Mouse (Mus musculus) stomach, embryonic 15.5 days (tissue): ENCODE results near the gene Bhlhe41. TPM values are rescaled to one million over a fixed set of nuclear protein-coding genes. Genes with fewer than 3 reads are reported as not detected.

Source experiments
- ATAC-seq: fragments of 200-750 bp; cut with Nextera tagmentation; 2 replicates; pipeline ENCODE4 v1.8.0; 2017; ENCODE audit warnings: low read depth, moderate number of reproducible peaks, moderate TSS enrichment; ENCODE audit not compliant: insufficient read depth, low FRiP score
- H3K27ac ChIP-seq: fragments of 300-500 bp; sonication (generic); 2 replicates; pipeline ENCODE4 v1.5.1; 2015; ENCODE audit warnings: mild to moderate bottlenecking, inconsistent platforms
- H3K27me3 ChIP-seq: fragments of 300-500 bp; sonication (generic); replicated peaks from 2 replicates; pipeline ENCODE4 v1.6.1; 2015; ENCODE audit warnings: inconsistent platforms
- H3K36me3 ChIP-seq: fragments of 300-500 bp; sonication (generic); 2 replicates; pipeline ENCODE4 v1.6.1; 2015; ENCODE audit warnings: inconsistent platforms
- H3K4me1 ChIP-seq: fragments of 300-500 bp; sonication (generic); 2 replicates; pipeline ENCODE4 v1.6.1; 2015; ENCODE audit warnings: inconsistent platforms
- H3K4me2 ChIP-seq: fragments of 300-500 bp; sonication (generic); 2 replicates; pipeline ENCODE4 v1.6.1; 2015; ENCODE audit warnings: mild to moderate bottlenecking, inconsistent platforms
- H3K4me3 ChIP-seq: fragments of 300-500 bp; sonication (generic); replicated peaks from 2 replicates; pipeline ENCODE4 v1.5.1; 2015; ENCODE audit warnings: inconsistent platforms
- H3K9ac ChIP-seq: fragments of 300-500 bp; sonication (generic); 2 replicates; pipeline ENCODE4 v1.6.1; 2015; ENCODE audit warnings: inconsistent platforms
- H3K9me3 ChIP-seq: fragments of 300-500 bp; sonication (generic); 2 replicates; pipeline ENCODE4 v1.6.1; 2016; ENCODE audit warnings: inconsistent platforms
- WGBS: fragments of 180-500 bp; shearing (Covaris S2); methylation state at CpG from one replicate; pipeline ENCODE4 v1.1.7; 2015; 5-methylcytosine and 5-hydroxymethylcytosine counted together
- polyA plus RNA-seq: library from polyadenylated mRNA; unstranded; fragments of >200 nt; fragmentation: Nextera tagmentation; extraction: Ambion mirVana; gene quantifications from 2 replicates; pipeline ENCODE4 v1.2.1, GENCODE M21; 2015

The Bhlhe41 gene
- polyA plus RNA-seq, 1 experiment from 2014 or later: 1.3 TPM

DNA sequence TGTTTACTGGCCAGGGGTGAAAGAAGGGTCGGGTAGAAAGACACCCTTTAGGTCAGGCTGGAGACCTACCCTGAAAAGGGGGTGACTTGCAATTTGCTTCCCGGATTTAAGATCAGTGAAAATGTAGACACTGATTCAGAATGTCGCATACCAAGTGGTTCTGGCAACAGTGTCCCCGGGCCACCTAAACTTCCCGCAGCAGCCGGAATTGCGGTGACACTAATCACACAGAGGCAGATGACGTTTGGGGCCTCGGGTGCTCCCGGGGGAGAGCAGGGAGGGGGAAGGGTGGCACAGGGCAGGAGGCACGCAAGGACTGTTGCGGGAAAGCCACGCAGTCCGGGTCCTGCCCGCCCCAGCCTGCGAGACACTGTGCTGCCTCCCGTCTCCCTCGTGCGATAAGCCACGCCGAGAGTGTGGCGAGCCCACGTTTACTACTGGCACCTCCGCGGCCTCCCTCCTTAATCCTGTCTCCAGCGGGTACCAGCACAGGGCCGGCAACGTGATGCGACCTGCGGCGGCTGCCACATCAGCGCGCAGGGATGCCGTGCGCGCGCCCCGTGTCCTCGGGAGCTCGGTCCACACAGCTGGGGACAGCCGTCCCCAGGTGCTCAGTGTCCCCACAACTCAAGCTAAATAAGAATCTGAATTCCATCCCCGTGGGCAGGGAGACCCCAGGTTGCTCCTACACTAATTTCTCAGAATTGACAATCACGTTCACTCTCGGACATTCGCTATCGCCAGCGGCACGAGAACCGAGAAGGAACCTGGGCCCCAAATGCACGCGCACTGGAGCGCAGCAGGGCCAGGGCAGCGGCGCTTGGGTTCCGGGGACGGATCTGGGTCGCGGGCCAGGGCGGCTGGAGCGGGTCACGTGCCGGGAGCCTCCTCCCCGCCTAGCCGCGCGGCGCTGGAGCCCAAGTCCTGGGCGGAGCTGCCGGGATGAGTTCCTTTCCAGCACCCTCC is 811 bp upstream of the Bhlhe41 start:
- H3K9ac ChIP-seq: peak overlapping the region; percentile 37
- WGBS: under 1% methylated on average over 64 of the region's 69 CpGs
- peaks cover 57% of the 10 kb centered on the region for H3K27me3 ChIP-seq
- no peaks in the 10 kb centered on the region for H3K36me3 ChIP-seq
- ATAC-seq: peak; percentile 59; the same call in 1 of the 2 replicates
- H3K27ac ChIP-seq: no peak overlapping the region; the same call in 1 of the 2 replicates
- H3K4me3 ChIP-seq: peak overlapping the region; percentile 52
- H3K4me2 ChIP-seq: peak overlapping the region; percentile 100
- no peaks in the 10 kb centered on the region for H3K9me3 ChIP-seq
- peaks cover 32% of the 10 kb centered on the region for H3K4me1 ChIP-seq

GRCm38 (mm10) chr6:145864171-145864570 is 1.2 kb downstream of the Bhlhe41 start:
- Histone ChIP-seq H3K4me2 (peak overlapping the region; percentile 100), H3K27ac (no peak overlapping the region), H3K27me3 (peaks cover 56% of the 10 kb centered on the region), H3K9me3 (no peaks in the 10 kb centered on the region), H3K4me3 (peak overlapping the region; percentile 58), H3K4me1 (peaks cover 32% of the 10 kb centered on the region), H3K36me3 (no peaks in the 10 kb centered on the region), H3K9ac (no peak overlapping the region)
- no peak for ATAC-seq
- 4% methylated on average over 8 of the region's 8 CpGs for WGBS

- H3K27me3 ChIP-seq: peaks cover 51% of the 10 kb centered on the region
- H3K27ac ChIP-seq: no peak overlapping the region
- under 1% methylated on average over 96 of the region's 105 CpGs for WGBS
- H3K36me3 ChIP-seq: no peaks in the 10 kb centered on the region
- peak overlapping the region; percentile 58 for H3K4me3 ChIP-seq
- H3K9ac ChIP-seq: peak overlapping the region; percentile 30; the same call in 1 of the 2 replicates
- peak; percentile 37; the same call in 1 of the 2 replicates for ATAC-seq
- H3K9me3 ChIP-seq: no peaks in the 10 kb centered on the region
- peaks cover 32% of the 10 kb centered on the region for H3K4me1 ChIP-seq
- H3K4me2 ChIP-seq: peak overlapping the region; percentile 100
Measured at GRCm38 (mm10) chr6:145863065-145863971, 2.0 kb downstream of the Bhlhe41 start.

GRCm38 (mm10) chr6:145862739-145863064 is 2.7 kb downstream of the Bhlhe41 start:
- peaks cover 51% of the 10 kb centered on the region for H3K27me3 ChIP-seq
- no peaks in the 10 kb centered on the region for H3K9me3 ChIP-seq
- no peaks in the 10 kb centered on the region for H3K36me3 ChIP-seq
- H3K4me1 ChIP-seq: peaks cover 32% of the 10 kb centered on the region
- peak overlapping the region; percentile 100 for H3K4me2 ChIP-seq
- peak overlapping the region; percentile 58 for H3K4me3 ChIP-seq
- 0 out of 2 replicates have a peak, but pooled peaks have one; percentile 1 for ATAC-seq
- H3K27ac ChIP-seq: no peak overlapping the region
- peak overlapping the region; percentile 30; the same call in 1 of the 2 replicates for H3K9ac ChIP-seq
- 3% methylated on average over 35 of the region's 35 CpGs for WGBS

GRCm38 (mm10) chr6:145862321-145862720 is 3.0 kb downstream of the Bhlhe41 start:
- Histone ChIP-seq H3K27me3 (peaks cover 51% of the 10 kb centered on the region), H3K4me2 (peak overlapping the region; percentile 100), H3K9me3 (no peaks in the 10 kb centered on the region), H3K36me3 (no peaks in the 10 kb centered on the region), H3K4me1 (peaks cover 32% of the 10 kb centered on the region), H3K9ac (no peak overlapping the region), H3K27ac (no peak overlapping the region), H3K4me3 (peak overlapping the region; percentile 58)
- no peak for ATAC-seq
- 22% methylated on average over 4 of the region's 4 CpGs for WGBS

- H3K27me3 ChIP-seq: peaks cover 47% of the 10 kb centered on the region
Measured at GRCm38 (mm10) chr6:145861462-145862227, 3.7 kb downstream of the Bhlhe41 start.

GRCm38 (mm10) chr6:145860350-145860749 is 5.0 kb downstream of the Bhlhe41 start:
- Histone ChIP-seq H3K4me2 (no peak overlapping the region), H3K36me3 (no peaks in the 10 kb centered on the region), H3K4me1 (peaks cover 22% of the 10 kb centered on the region), H3K9ac (no peak overlapping the region), H3K4me3 (no peak overlapping the region), H3K27me3 (peaks cover 34% of the 10 kb centered on the region), H3K9me3 (no peaks in the 10 kb centered on the region), H3K27ac (no peak overlapping the region)
- WGBS: 46% methylated on average over 2 of the region's 2 CpGs
- ATAC-seq: no peak

More at GRCm38 (mm10) chr6:145861462-145862227, 3.7 kb downstream of the Bhlhe41 start:
- H3K27ac ChIP-seq: no peak overlapping the region
- ATAC-seq: no peak
- H3K9ac ChIP-seq: no peak overlapping the region
- H3K4me1 ChIP-seq: peaks cover 32% of the 10 kb centered on the region
- no peak overlapping the region for H3K4me3 ChIP-seq
- H3K4me2 ChIP-seq: no peak overlapping the region
- 75% methylated on average over 9 of the region's 9 CpGs for WGBS
- H3K9me3 ChIP-seq: no peaks in the 10 kb centered on the region
- H3K36me3 ChIP-seq: no peaks in the 10 kb centered on the region

- 39% methylated on average over 8 of the region's 8 CpGs for WGBS
- H3K9ac ChIP-seq: no peak overlapping the region
- ATAC-seq: no peak
- H3K4me1 ChIP-seq: peaks cover 12% of the 10 kb centered on the region
- no peak overlapping the region for H3K4me2 ChIP-seq
- no peaks in the 10 kb centered on the region for H3K9me3 ChIP-seq
- peaks cover 15% of the 10 kb centered on the region for H3K27me3 ChIP-seq
- no peak overlapping the region for H3K4me3 ChIP-seq
- H3K36me3 ChIP-seq: no peaks in the 10 kb centered on the region
- H3K27ac ChIP-seq: no peak overlapping the region
Measured at GRCm38 (mm10) chr6:145858414-145858813, 6.9 kb downstream of the Bhlhe41 start.

DNA sequence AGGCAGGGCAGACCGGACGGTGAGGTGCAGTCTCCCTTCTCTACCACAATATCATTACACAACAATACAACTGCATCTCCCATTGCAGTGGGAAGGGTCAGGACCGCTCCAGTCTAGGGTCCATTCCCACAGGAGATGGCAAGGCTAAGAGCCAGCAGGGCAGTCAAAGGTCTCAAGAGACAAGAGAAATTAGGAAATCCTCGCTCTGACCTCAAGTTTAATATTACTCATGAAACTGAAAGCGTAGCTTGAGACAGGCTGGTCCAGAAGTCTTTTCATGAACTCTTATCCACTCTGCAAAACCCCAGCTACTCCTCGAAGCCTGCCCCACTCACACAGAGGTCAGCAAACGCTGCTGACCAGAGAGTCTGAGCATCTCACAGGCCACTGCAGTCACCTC is 7.9 kb downstream of the Bhlhe41 start:
- WGBS: 85% methylated on average over 7 of the region's 7 CpGs
- Histone ChIP-seq H3K4me3 (no peak overlapping the region), H3K9ac (no peak overlapping the region), H3K27ac (no peak overlapping the region), H3K36me3 (no peaks in the 10 kb centered on the region), H3K27me3 (peaks cover 5% of the 10 kb centered on the region), H3K9me3 (no peaks in the 10 kb centered on the region), H3K4me1 (peaks cover 4% of the 10 kb centered on the region; the same call in 1 of the 2 replicates), H3K4me2 (no peak overlapping the region)
- no peak for ATAC-seq

DNA sequence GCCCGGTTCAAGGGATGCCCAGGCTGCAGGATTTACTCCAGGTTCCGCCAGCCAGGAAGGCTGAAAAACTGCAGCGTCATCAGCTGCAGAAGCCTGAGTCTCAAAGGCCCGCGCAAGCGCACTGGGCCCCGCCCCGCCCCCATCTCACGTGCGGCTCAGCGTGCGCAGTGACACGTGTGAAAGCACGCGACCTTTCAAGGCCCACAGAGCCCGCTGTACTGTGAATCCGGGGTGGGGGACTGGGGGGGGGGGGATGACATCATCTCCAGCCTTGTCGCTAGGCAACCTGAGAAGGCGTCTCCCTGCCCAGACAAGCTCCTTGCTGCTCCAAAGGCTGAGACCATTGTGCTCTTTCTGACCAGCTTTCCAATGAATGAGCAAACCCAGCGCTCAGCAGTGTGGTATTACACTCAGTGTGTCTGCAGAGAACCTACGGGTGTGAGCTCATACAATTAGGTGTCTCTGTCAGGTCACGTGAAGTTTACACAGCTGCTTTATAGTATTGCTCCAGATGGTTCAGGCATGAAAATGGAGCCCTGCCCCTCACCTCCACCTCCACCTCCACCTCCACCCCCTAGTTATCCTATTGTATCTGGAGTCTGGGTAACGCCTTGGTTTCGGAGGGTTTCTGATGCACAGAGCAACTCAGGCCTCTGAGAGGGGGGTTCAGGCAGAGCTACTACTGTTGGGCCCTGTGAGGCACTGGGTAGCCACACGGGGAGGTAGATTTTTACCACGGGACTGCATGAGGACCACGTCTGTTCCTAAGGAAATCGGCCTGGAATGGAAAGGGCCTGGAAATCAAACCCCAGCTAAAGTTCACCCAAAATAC is 9.4 kb downstream of the Bhlhe41 start:
- Histone ChIP-seq H3K4me1 (peaks cover 4% of the 10 kb centered on the region; the same call in 1 of the 2 replicates), H3K27ac (no peak overlapping the region), H3K4me3 (peak overlapping the region; percentile 5; the same call in 1 of the 2 replicates), H3K9me3 (no peaks in the 10 kb centered on the region), H3K9ac (no peak overlapping the region), H3K36me3 (no peaks in the 10 kb centered on the region), H3K27me3 (no peaks in the 10 kb centered on the region; the same call in 1 of the 2 replicates), H3K4me2 (peak overlapping the region; percentile 56)
- 11% methylated on average over 28 of the region's 28 CpGs for WGBS
- peak; percentile 90 for ATAC-seq
